Mouse (Mus musculus) kidney, adult 9 months (tissue): Measurements from ENCODE around the gene 4933411K16Rik.
A peak's percentile ranks its signal among the peaks of the same experiment; 100 is the strongest.

Source experiments
- DNase-seq: peaks from one replicate; pipeline ENCODE4 v3.0.0; 2022

The 4933411K16Rik gene

DNA sequence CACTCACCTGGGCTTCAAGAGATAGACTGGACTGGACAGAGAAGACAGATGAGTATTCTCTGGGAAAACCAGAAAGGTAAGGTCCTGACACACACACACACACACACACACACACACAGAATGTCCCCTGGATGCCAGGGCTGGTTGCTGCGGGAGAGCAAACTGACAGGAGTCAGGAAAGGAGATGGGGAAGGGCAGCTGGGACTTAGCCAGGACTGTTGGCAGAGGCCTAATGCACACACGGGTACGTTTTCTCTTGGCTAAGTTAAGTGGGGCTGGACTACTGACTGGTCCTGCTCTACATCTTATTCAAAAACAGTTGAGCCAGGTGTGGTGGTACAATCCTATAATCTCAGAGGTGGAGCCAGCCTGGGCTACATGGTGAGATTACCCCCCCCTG is 15.7 kb upstream of the 4933411K16Rik start:
- no peak for DNase-seq

GRCm38 (mm10) chr19:42037167-42037702 is 14.8 kb upstream of the 4933411K16Rik start:
- no peak for DNase-seq

DNA sequence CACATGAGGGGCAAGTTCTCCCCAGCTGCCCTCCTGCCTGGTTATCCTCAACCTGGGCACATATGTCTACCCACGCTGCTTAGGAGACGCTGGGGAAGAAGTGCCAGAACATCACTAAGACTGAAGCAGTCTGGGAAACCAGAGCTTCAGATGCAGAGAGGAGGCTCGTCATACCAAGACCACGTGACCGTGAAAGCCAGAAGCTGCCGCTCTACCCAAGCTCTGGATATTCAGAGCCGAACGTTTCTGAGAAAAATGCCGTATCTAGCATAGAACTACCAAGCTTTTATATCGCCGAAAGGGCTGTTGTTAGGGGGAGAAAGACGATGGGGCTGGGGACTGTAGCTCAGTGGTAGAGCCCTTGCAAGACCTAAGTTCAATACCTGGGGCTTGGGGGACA is 13.7 kb upstream of the 4933411K16Rik start:
- DNase-seq = no peak

GRCm38 (mm10) chr19:42043988-42044387 is 8.1 kb upstream of the 4933411K16Rik start:
- no peak for DNase-seq

DNA sequence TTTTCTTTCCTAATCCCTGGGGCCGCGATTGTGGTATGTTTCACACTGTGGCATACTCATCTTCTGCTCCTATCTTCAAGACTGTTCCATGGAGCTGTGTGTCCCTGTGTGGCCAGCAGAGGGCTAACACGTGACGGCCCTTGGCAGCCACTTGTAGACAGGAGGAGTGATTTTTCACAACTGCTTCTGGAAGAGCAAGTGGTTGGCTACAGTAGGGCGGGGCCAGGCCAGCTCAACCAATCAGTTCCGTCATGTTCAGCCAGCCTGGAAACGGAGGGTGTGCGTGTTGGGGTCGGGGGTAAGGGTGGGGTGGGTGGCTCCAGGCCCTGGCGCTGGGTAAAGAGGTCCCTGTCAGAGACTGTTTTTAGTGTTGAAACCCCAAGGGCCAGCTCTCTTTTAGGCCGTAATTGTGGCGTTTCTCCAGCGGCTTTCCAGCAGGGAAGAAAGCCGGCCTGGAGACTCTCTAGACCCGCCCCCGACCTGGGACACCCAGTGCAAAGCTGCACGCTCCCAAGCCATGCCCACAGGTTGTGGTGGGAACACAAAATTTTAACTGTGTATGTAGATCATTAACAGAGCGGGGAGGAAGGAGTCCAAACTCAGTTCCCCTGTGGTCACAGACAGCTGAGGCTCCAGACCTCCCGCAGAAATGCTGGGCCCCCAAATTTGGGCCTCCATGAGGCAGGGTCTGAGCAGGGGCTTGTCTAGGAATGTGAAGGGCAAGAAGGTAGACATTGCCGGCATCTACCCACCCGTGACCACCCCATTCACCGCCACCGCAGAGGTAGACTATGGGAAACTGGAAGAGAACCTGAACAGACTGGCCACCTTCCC is 6.6 kb upstream of the 4933411K16Rik start, which contains the start of gene Hoga1:
Gene Hoga1, plus strand, starts transcription at position 342 of the 834 bp plus-strand sequence.
- DNase-seq = peak; percentile 95

DNA sequence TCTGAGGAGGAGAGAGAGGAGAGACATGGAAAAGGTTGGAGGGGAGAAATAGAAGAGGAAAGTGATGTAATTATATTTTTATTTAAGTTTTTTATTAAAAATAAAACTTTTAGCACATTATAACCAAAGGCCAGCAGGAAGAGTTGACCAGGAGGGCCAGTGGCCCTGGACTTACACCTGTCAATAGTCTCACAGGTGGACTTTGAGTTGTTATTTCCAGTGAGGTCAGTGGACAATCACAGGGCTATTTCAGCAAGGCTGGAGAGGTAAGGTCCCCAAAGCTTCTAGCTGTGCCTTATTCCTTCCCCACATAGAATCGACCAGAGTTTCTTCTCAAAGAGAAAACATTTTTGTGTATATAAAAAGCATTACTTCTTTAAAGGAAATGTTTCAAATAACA is 1.8 kb upstream of the 4933411K16Rik start:
- DNase-seq = peak; percentile 65

- no peak for DNase-seq
Measured at GRCm38 (mm10) chr19:42051351-42051750, 697 bp upstream of the 4933411K16Rik start.

DNA sequence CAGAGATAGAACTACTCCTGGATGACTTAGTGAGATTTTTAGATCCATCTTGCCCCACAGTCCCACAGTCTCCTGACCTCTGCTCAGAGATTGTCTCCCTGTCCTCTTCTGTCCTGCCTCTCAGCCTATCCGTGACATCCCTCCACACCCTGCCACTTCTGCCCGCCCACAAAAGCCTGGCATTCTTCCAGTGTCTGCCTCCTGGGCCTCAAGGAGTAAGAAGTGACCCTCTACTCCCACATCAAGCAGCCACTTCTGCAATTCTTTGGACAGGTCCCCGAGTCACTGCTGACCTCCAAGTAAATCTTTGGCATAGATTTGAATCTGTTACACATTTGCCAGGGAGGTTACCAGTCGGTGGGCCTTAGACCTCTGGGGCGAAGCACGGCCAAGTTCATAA is 2.2 kb downstream of the 4933411K16Rik start:
- DNase-seq = peak; percentile 93

DNA sequence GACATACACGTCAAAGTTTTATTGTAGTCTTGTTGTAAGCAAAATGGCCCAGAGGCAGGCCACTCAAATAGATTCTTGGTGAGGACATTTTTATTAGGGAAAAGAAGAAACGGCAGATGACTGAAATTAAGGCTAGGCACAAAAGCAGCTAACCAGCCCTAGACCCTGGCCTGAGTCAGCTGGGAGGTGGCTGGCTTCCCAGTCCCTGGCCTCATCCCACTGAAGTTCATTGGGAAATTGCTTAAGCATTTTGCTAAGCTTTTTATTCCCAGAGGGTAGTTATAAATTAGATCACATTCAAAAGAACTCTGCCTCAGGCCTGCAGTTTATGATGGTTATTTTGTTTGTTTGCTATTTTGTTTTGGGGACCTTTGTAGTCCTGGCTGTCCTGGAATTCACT is 3.8 kb downstream of the 4933411K16Rik start:
- DNase-seq = no peak

DNA sequence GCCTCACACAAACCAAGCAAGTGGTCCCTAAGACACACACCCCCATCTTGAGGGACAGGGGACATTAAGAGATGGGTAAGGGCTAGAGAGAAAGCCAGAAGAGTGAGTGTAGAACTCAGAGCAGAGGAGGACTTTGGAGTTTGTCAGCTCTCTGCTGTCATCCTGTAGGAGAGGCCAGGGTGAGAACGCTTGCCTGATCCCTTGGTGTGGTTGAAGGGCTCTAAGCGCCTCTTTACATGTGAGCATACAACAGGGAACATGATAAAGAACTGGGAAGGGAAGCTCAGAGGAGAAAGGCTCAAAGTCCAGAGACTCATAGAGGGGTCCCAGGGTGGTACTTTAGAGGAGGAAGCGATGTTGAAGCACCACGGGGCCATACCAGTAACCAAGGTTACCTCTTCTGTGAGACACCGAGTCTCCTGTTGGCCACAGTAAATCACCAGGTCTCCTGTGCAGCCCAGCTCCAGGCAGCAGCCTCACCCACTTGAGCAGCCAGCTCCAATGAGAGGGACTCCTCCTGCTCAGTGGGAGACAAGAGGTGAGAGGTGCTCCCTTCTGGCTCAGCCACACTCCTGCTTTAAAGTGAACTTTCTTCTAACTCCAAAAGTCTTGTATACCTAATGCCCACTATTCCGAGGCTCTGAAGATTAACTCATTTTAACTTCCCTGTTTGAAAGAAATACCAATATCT is 4.8 kb downstream of the 4933411K16Rik start:
- DNase-seq = no peak

DNA sequence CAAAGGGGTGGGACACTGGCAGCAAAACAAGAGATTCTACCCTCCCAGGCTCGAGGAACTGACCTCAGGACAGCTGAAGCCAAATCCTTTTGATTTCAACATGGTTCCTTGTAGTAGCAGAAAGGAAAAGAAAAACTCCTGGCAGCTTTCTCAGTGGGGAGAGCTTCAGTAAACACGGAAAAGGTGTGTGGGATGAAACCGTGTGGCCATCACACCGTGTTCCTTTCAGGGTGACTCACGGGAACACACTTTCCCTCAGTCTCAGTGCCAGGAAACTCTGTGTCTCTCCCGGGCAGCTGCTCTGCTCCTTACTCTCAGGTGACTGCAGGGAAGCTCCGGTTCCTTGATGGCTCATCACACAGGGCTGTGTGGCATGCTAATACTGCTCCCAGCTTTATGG is 6.4 kb downstream of the 4933411K16Rik start:
- no peak for DNase-seq

DNA sequence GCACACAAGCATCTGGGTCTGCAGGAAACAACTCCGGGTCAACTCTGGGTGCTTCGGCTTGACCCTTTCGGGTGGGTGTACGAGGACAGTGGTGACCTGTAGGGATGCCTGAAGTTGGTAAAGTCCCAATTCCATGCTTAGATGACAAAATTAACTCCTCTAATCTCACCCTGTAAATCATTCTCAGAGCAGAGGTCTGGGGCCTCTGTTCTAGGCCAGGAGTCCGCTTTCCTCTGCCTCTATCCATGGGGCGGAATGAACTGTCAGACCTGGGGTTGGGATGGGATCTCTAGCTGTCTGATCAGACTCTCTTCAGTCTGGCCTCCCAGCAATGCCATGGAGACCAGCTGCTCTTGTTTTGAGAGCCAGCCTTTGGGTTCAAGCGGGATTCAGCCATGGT is 9.4 kb downstream of the 4933411K16Rik start:
- peak; percentile 86 for DNase-seq

GRCm38 (mm10) chr19:42068441-42069240 is 16.6 kb downstream of the 4933411K16Rik start:
- no peak for DNase-seq

GRCm38 (mm10) chr19:42069241-42069525 is 17.1 kb downstream of the 4933411K16Rik start:
- DNase-seq = peak; percentile 68

DNA sequence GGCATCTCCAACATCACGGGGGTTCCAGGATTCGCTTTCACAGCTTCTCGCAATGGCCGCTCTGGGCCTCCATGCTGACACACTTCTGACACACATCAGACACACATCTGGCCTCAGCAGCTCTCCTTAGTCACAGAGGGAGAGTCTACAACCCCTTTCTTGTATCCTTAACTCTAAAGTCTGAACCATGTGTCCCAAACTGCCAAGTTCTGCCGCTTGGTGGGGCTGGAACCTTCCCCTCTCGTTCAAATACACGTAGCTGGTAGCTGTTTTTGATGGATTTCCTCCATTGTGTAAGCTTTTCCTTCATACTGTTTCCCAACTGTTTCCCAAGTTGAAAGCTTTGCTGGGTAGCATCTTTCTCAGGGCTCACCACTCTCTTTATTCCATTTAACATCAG is 19.2 kb downstream of the 4933411K16Rik start:
- no peak for DNase-seq

GRCm38 (mm10) chr19:42071886-42072608 is 20.0 kb downstream of the 4933411K16Rik start:
- DNase-seq = peak; percentile 91

GRCm38 (mm10) chr19:42072802-42073201 is 20.8 kb downstream of the 4933411K16Rik start:
- DNase-seq = peak; percentile 85

- peak; percentile 38 for DNase-seq
Measured at GRCm38 (mm10) chr19:42075051-42075450, 23.0 kb downstream of the 4933411K16Rik start.

GRCm38 (mm10) chr19:42075992-42076391 is 23.9 kb downstream of the 4933411K16Rik start:
- no peak for DNase-seq

GRCm38 (mm10) chr19:42078566-42078965 is 26.5 kb downstream of the 4933411K16Rik start:
- DNase-seq = no peak

DNA sequence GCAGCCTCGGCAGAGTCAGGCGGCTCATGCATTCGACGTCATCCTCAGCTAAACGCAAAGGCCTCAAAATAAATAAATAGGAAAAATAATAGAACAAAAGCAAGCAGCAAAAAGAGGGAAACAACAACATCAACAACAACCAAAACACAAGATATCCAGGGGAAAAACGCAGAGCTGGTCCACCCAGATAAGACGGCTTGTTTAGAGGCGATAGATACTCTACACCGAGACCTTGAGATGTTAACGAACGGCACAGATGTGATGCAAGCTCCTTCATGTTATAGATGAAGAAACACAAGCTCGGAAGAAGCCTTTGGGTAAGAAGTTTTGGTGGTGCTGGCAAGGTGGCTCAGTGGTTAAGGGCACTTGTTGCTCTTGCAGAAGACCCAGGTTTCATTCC is 27.0 kb downstream of the 4933411K16Rik start:
- no peak for DNase-seq

GRCm38 (mm10) chr19:42079950-42080349 is 27.9 kb downstream of the 4933411K16Rik start:
- DNase-seq = peak; percentile 72
